Mouse (Mus musculus): ENCODE measurements at regions not wholly inside any gene's neighbourhood (a gene's known extent, or its start where the extent isn't known, plus 50 kb on each side); places are given as distances from the start of the nearest gene placed in this dataset.

GRCm38 (mm10) chr8:10909155-10909554 is 99.1 kb downstream of the Irs2 start:
- DNase-seq: no peak
- intact Hi-C loops (cut with DNase I): no loop called here

DNA sequence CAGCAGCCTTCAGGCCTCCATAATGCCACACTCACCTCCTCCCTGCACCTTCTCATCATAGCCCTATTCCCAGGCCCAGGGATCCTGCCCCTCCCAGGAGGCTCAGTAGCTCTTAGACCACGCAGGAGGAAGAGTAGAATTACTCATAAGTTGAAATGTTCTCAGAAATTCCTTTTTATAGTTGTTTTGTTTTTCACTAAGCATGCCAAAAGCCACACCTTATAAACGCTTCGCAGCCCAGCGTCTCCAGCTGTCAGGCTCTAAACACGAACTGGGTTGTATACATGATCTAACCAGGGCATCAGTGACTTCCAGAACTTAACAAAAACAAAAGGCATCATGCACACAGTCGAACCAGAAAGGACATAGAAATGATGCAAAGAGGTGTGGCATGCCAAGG is 101.9 kb downstream of the Irs2 start:
- intact Hi-C loops (cut with DNase I): no loop called here
- DNase-seq: no peak

GRCm38 (mm10) chr8:10905761-10906160 is 102.5 kb downstream of the Irs2 start:
- intact Hi-C loops (cut with DNase I): no loop called here
- no peak for DNase-seq

- intact Hi-C loops (cut with DNase I): no loop called here
- DNase-seq: no peak
Observed at GRCm38 (mm10) chr8:10903957-10904356, 104.3 kb downstream of the Irs2 start.

GRCm38 (mm10) chr8:10901954-10902353 is 106.3 kb downstream of the Irs2 start:
- no peak for DNase-seq
- intact Hi-C loops (cut with DNase I): no loop called here

DNA sequence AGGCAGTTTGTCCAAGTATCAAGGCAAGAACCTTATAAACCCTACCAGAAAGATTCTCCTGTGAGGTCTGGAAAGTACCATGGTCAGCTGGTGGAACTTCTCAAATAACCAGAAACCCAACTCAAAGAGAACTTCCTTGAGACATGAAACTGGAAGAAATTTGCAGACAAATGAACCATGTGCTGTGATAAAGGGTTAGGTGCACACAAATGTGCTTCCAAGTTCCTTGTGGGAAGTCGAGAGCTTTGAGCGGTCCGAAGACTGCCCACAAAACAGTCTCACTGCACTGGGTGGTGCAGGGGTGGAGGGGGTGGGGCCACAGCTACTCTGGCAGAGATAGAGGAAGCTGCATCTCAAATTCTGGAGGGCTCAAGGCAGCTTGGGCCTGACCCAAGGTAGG is 107.2 kb downstream of the Irs2 start:
- intact Hi-C loops (cut with DNase I): no loop called here
- DNase-seq: no peak

DNA sequence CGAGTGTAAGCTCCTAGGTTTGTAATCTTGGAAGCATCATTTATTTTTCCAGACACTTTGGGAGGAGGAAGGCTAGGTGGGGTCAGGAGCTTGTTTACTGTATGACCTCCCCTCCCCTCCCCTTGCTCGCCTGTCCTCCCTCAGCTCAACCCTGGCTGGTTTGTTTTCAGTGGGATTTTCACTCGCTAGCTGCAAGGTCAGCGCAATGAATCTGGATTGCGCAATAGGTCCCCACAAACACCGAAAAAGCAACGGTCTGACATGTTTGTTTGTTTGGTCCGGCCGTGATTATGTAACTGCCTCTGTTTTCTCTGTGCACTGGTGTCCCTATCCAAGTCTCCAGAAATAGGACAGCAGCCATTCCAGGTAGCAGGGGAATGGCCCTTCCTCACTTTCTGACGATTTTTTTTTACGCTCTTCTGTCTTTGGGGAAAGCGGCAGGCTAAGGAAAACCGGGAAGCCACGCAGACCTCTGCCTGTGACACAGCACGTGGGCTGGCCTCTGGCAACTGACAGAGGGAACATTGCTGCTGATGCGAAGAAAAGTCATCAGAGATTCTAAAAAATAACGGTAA is 108.6 kb downstream of the Irs2 start:
- intact Hi-C loops (cut with DNase I): no loop called here

GRCm38 (mm10) chr8:10898562-10899527 is 109.4 kb downstream of the Irs2 start:
- intact Hi-C loops (cut with DNase I): no loop called here
- no peak for DNase-seq

More for the DNA sequence above, 108.6 kb downstream of the Irs2 start:
- DNase-seq: peak in 1 of 2 experiments; percentile 26

DNA sequence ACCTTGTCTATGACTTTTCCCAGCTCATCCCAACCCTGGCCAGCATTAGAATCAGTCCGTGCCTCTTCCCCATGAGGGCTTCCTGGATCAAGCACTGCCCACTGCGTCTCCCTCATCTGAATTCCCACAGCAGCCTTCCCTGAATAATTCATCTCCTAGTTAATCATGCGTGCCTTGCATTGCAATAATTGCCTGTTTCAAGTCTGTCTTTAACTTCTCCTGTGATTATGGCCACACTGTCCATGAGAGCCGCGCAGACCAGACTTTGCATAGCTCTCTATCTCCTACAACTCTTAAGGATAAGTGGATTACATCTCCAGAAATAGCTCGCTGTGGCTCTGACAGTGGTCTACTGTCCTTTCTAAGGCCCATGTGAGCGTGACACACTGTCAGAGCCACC is 110.7 kb downstream of the Irs2 start:
- DNase-seq: no peak

DNA sequence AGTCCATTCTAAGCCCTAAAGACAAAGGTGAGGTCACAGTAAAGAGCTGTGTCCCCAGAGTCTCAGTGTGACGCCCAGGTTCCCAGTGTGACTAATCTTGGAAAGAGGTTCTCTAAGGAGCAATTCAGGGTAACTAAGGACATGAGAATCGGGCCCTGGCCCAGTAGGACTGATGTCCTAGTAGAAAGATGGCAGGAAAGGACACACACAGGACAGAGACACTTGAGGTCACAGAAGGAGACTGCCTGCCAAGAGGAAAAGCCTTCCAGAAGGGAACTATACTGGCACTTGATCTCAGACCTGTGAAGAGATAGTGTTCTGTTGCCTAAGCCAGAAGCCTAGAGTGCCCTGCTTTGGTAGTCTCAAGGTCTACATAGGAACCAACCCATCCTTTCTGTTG is 113.1 kb downstream of the Irs2 start:
- intact Hi-C loops (cut with DNase I): no loop called here
- no peak for DNase-seq

More for the DNA sequence above, 110.7 kb downstream of the Irs2 start:
- intact Hi-C loops (cut with DNase I): no loop called here

DNA sequence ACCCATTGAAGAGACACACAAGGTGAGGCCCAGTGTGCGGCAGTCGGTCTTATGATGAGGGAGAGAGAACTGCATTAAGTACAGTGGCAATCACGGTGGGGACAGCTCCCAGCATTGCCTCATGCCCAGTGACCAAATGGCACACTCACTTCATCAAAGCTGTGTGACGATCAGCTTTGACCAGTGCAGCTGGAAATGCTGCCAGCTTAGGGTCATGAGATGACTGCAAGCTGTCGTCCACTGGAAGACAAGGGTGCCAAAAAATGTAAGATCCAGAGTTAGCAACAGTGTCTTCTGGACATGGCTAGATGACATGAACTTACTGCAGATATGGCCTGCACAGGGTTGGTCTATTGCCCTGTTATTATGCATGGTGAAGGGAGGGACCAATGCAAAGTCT is 114.0 kb downstream of the Irs2 start:
- DNase-seq: no peak
- intact Hi-C loops (cut with DNase I): no loop called here

GRCm38 (mm10) chr8:10893709-10894108 is 114.5 kb downstream of the Irs2 start:
- intact Hi-C loops (cut with DNase I): no loop called here
- no peak for DNase-seq

GRCm38 (mm10) chr8:10891906-10892305 is 116.4 kb downstream of the Irs2 start:
- intact Hi-C loops (cut with DNase I): no loop called here

GRCm38 (mm10) chr8:10891440-10891839 is 116.8 kb downstream of the Irs2 start:
- no peak for DNase-seq
- intact Hi-C loops (cut with DNase I): no loop called here

More at GRCm38 (mm10) chr8:10891906-10892305, 116.4 kb downstream of the Irs2 start:
- DNase-seq: no peak

DNA sequence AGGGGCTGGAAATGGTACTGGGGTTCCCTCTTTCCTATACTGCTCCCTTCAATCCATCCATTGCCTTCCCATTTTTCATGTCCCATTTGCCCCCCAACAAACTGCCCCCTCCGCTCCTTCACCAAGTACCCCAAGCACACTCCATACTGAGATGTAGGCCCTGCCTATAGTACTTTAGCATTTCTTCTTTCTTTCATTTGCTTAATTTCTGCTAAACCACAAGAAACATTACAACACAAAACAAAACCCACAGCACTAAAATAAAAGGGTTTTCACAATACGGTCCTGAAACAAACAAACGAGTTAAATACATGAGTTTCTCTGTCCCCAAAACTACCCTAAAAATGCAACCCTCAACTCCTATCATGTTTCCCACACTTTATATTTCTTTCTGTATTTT is 122.8 kb downstream of the Irs2 start:
- intact Hi-C loops (cut with DNase I): no loop called here
- no peak for DNase-seq

DNA sequence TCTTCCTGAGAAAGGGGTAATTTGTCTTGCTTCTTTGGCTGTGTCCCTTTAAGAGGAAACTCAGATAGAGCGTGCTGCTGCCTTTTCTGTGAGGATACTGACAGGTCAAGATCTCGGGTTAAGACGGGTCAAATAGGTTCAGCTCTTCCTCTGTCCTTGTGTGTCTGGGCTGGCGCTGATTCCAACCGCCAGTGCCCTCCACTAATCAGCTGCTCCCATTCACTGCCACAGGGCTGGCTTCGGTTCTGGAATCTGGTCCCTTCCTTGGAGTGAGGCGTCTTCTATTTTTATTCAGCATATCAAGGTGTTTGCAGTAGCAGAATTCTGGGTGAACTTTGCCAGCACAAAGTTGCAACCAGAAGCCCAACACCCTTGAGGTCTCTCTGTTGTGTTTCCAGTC is 124.8 kb downstream of the Irs2 start:
- no peak for DNase-seq
- intact Hi-C loops (cut with DNase I): no loop called here

- intact Hi-C loops (cut with DNase I): no loop called here
- no peak for DNase-seq
Observed at GRCm38 (mm10) chr8:10882381-10882780, 125.9 kb downstream of the Irs2 start.

DNA sequence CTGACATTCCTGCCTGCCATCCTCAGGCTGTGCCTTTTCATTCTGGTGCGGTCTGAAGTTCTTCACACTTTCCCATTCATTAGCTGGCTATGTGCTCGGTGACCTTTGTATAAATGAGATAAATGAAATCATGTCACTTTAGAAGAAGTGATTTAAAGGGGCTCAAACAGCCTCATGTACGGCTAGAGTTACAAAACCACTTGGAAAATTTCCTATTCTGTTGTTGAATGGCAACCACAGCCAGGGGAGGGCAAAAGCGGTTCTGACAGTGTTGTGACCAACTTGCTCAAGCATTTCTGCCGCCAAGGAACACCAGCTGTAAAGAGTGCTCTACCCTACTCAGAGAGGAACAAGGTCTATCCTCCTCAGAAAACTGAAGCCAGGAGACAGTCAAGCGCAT is 128.4 kb downstream of the Irs2 start:
- no peak for DNase-seq
- intact Hi-C loops (cut with DNase I): no loop called here

- DNase-seq: no peak
- intact Hi-C loops (cut with DNase I): no loop called here
Observed at GRCm38 (mm10) chr8:10879049-10879847, 129.0 kb downstream of the Irs2 start.

DNA sequence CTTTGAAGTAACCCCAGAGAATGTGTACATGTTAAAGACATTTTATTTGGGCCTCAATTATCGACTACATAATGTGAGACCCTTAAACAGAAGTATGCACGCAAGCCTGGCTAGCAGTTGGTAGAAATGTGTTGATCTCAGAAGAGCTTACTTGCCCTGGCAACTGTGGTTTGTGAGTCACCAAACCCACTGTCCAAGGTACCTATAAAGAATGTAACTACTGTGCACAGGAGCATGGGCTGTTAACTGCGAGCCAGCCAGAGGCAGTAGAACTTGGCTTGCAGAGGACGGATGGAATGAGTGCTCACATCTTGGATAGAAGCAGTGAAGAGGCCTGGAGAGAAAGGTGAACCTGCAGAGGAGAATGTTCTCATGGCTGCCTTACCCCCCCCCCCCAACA is 129.9 kb downstream of the Irs2 start:
- no peak for DNase-seq
- intact Hi-C loops (cut with DNase I): no loop called here

- no peak for DNase-seq
- intact Hi-C loops (cut with DNase I): no loop called here
Observed at GRCm38 (mm10) chr8:10875170-10875569, 133.1 kb downstream of the Irs2 start.

All from gastrocnemius, postnatal 36 days (tissue).